8 mouse cellular contexts compared by ENCODE assay signal in the genomic region with DNA sequence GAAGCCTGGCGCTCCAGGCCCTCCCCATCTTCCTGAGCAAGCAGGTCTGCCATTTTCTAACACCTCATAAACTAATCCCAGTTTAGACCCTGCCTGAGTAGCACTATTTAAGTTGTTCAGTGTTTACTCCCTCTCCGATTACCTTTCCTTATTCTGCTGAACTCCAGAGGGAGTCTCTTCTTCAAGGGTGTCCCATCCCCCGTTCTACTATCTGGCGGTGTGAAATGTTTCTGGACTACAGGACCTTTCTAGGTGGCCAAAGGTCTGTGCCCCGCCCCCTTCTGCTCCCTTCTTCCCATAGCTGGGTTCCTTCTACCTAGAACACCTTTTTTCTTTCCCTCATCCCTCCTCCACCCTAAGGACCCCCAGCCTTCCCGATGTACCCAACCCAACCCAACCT. TPM values are rescaled to one million over a fixed set of nuclear protein-coding genes. Genes with fewer than 3 reads are reported as not detected.
DNase-seq lines count a peak whose midpoint lies in the region; ATAC-seq and TF ChIP-seq lines count a peak whose summit lies in the region.

No protein-coding gene starts in this region.

- ATAC-seq in neural tube, embryonic 11.5 days (ENCODE audit: insufficient read depth, low FRiP score, low TSS enrichment) = no peak
- ATAC-seq in forebrain, postnatal 0 days = no peak
- no peak for ATAC-seq in limb, embryonic 11.5 days (ENCODE audit: insufficient number of reproducible peaks, low FRiP score, low TSS enrichment, low read depth)
- no peak for ATAC-seq in stomach, embryonic 15.5 days (ENCODE audit: insufficient read depth, low FRiP score, low read depth)
- no peak for ATAC-seq in erythroid progenitor cell, adult 5-6 weeks (replicated peaks; ENCODE audit: low FRiP score, poor library complexity, severe bottlenecking)

- no peaks in the 10 kb centered on the region for H3K9me3 ChIP-seq in neural tube, embryonic 11.5 days (ENCODE audit: control insufficient read depth, low read length)
- no peaks in the 10 kb centered on the region for H3K9me3 ChIP-seq in forebrain, postnatal 0 days (ENCODE audit: low read length)
- H3K9me3 ChIP-seq in limb, embryonic 11.5 days (ENCODE audit: control insufficient read depth, low read length) = no peaks in the 10 kb centered on the region
- H3K9me3 ChIP-seq in stomach, embryonic 15.5 days = no peaks in the 10 kb centered on the region

- peak overlapping the region; percentile 98 for H3K4me2 ChIP-seq in neural tube, embryonic 11.5 days (ENCODE audit: low read depth)
- peak overlapping the region; percentile 92 for H3K4me2 ChIP-seq in forebrain, postnatal 0 days (ENCODE audit: low read depth)
- peak overlapping the region; percentile 99 for H3K4me2 ChIP-seq in limb, embryonic 11.5 days (ENCODE audit: low read depth, severe bottlenecking)
- peak overlapping the region; percentile 100 for H3K4me2 ChIP-seq in stomach, embryonic 15.5 days

- TF ChIP-seq CTCF in forebrain, postnatal 0 days (IDR thresholded peaks at IDR 0.05; ENCODE audit: low read depth) = no peak

- no peaks in the 10 kb centered on the region for H3K36me3 ChIP-seq in neural tube, embryonic 11.5 days (ENCODE audit: control insufficient read depth, insufficient read depth, low read length)
- no peaks in the 10 kb centered on the region for H3K36me3 ChIP-seq in forebrain, postnatal 0 days (ENCODE audit: insufficient read depth)
- H3K36me3 ChIP-seq in limb, embryonic 11.5 days (ENCODE audit: control insufficient read depth, insufficient read depth, low read length) = no peaks in the 10 kb centered on the region
- H3K36me3 ChIP-seq in stomach, embryonic 15.5 days = no peaks in the 10 kb centered on the region

- H3K27ac ChIP-seq in neural tube, embryonic 11.5 days (ENCODE audit: low read depth, low read length) = no peak overlapping the region
- peak overlapping the region; percentile 91 for H3K27ac ChIP-seq in forebrain, postnatal 0 days (ENCODE audit: low read depth, low read length)
- no peak overlapping the region for H3K27ac ChIP-seq in limb, embryonic 11.5 days (replicated peaks; ENCODE audit: low read depth, low read length)
- no peak overlapping the region for H3K27ac ChIP-seq in stomach, embryonic 15.5 days

- H3K9ac ChIP-seq in neural tube, embryonic 11.5 days (ENCODE audit: low read length) = peak overlapping the region; percentile 59
- peak overlapping the region; percentile 93 for H3K9ac ChIP-seq in forebrain, postnatal 0 days
- H3K9ac ChIP-seq in limb, embryonic 11.5 days (ENCODE audit: low read length) = no peak overlapping the region
- no peak overlapping the region for H3K9ac ChIP-seq in stomach, embryonic 15.5 days

- peaks cover 22% of the 10 kb centered on the region for H3K27me3 ChIP-seq in neural tube, embryonic 11.5 days (ENCODE audit: control insufficient read depth, insufficient read depth, low read length)
- H3K27me3 ChIP-seq in forebrain, postnatal 0 days (ENCODE audit: insufficient read depth, low read length) = no peaks in the 10 kb centered on the region
- H3K27me3 ChIP-seq in limb, embryonic 11.5 days (ENCODE audit: control insufficient read depth, insufficient read depth, low read length) = peaks cover 16% of the 10 kb centered on the region
- H3K27me3 ChIP-seq in stomach, embryonic 15.5 days (replicated peaks) = peaks cover 22% of the 10 kb centered on the region

- peaks cover 10% of the 10 kb centered on the region; the same call in 1 of the 2 replicates for H3K4me1 ChIP-seq in neural tube, embryonic 11.5 days (ENCODE audit: control insufficient read depth, insufficient read depth, low read length)
- H3K4me1 ChIP-seq in forebrain, postnatal 0 days (ENCODE audit: insufficient read depth) = peaks cover 7% of the 10 kb centered on the region; the same call in 1 of the 2 replicates
- H3K4me1 ChIP-seq in limb, embryonic 11.5 days (ENCODE audit: control insufficient read depth, insufficient read depth, low read length) = peaks cover 13% of the 10 kb centered on the region
- H3K4me1 ChIP-seq in stomach, embryonic 15.5 days = peaks cover 25% of the 10 kb centered on the region

- H3K4me3 ChIP-seq in neural tube, embryonic 11.5 days (ENCODE audit: low read depth, low read length) = peak overlapping the region; percentile 57
- H3K4me3 ChIP-seq in forebrain, postnatal 0 days (ENCODE audit: low read depth, low read length) = peak overlapping the region; percentile 65
- peak overlapping the region; percentile 52 for H3K4me3 ChIP-seq in limb, embryonic 11.5 days (ENCODE audit: low read depth, low read length)
- peak overlapping the region; percentile 60 for H3K4me3 ChIP-seq in stomach, embryonic 15.5 days (replicated peaks)

- WGBS in neural tube, embryonic 11.5 days = 9% methylated on average over 6 of the region's 6 CpGs
- WGBS in forebrain, postnatal 0 days = 24% methylated on average over 6 of the region's 6 CpGs
- 12% methylated on average over 6 of the region's 6 CpGs for WGBS in limb, embryonic 11.5 days
- 32% methylated on average over 6 of the region's 6 CpGs for WGBS in stomach, embryonic 15.5 days

- DNase-seq in neural tube, embryonic 11.5 days (ENCODE audit: low spot score) = no peak
- DNase-seq in neural tube, embryonic 10.5 days (ENCODE audit: extremely low spot score, low spot score) = no peak
- DNase-seq in forebrain, postnatal 0 days = no peak
- no peak for DNase-seq in limb, embryonic 11.5 days (ENCODE audit: low spot score)
- DNase-seq in urinary bladder, postnatal 25 days (ENCODE audit: low spot score) = no peak
- no peak for DNase-seq in lung, postnatal 4 days

RNA-seq across cellular contexts. Expression of a gene that starts 32.6 kb away (rescaled TPM):
- 32.1 and 34.1 TPM in 2 replicates for polyA plus RNA-seq in neural tube, embryonic 11.5 days (2014; fragmentation: Nextera tagmentation; extraction: Ambion mirVana)
- total RNA-seq in forebrain, postnatal 0 days (2014; rRNA removed) = 107 and 146 TPM in 2 replicates
- polyA plus RNA-seq in forebrain, postnatal 0 days (2015; fragmentation: Nextera tagmentation; extraction: Ambion mirVana) = 24.6 and 34.4 TPM in 2 replicates
- 38.3 and 38.7 TPM in 2 replicates for polyA plus RNA-seq in limb, embryonic 11.5 days (2014; fragmentation: Nextera tagmentation; extraction: Ambion mirVana)
- 18.8 and 28.2 TPM in 2 replicates for polyA plus RNA-seq in stomach, embryonic 15.5 days (2015; fragmentation: Nextera tagmentation; extraction: Ambion mirVana)
- total RNA-seq in erythroid progenitor cell, adult 5-6 weeks (2015; ENCODE audit: low replicate concordance) = 27.0 and 41.5 TPM in 2 replicates
- total RNA-seq in erythroid progenitor cell, adult 5-6 weeks (2017; ENCODE audit: low replicate concordance) = 2.0 and 22.5 TPM in 2 replicates

RNA-seq across cellular contexts. Expression of a gene that starts 36.0 kb away (rescaled TPM):
- 1.6 and 2.0 TPM in 2 replicates for polyA plus RNA-seq in neural tube, embryonic 11.5 days (2014; fragmentation: Nextera tagmentation; extraction: Ambion mirVana)
- 1.4 and 2.0 TPM in 2 replicates for total RNA-seq in forebrain, postnatal 0 days (2014; rRNA removed)
- 2.9 TPM in 2 replicates for polyA plus RNA-seq in forebrain, postnatal 0 days (2015; fragmentation: Nextera tagmentation; extraction: Ambion mirVana)
- polyA plus RNA-seq in limb, embryonic 11.5 days (2014; fragmentation: Nextera tagmentation; extraction: Ambion mirVana) = 0.85 and 1.3 TPM in 2 replicates
- polyA plus RNA-seq in stomach, embryonic 15.5 days (2015; fragmentation: Nextera tagmentation; extraction: Ambion mirVana) = 20.4 and 20.6 TPM in 2 replicates
- 1.4 TPM in 1 of 2 replicates, not detected in the other for total RNA-seq in erythroid progenitor cell, adult 5-6 weeks (2015; ENCODE audit: low replicate concordance)
- total RNA-seq in erythroid progenitor cell, adult 5-6 weeks (2017; ENCODE audit: low replicate concordance) = 0.08 and 0.51 TPM in 2 replicates

Comparison
In these comparisons a context has a peak if more than half of its experiments do, and no peak if none do; other contexts are left out.
1. H3K9ac ChIP-seq: peak in neural tube, embryonic 11.5 days (single experiment) and forebrain, postnatal 0 days (single experiment); none in limb, embryonic 11.5 days (single experiment) and stomach, embryonic 15.5 days (single experiment).
2. Peak in every context shown above with its lines, with median percentiles within 50 percentile points of each other: H3K4me2 ChIP-seq and H3K4me3 ChIP-seq.